Mouse (Mus musculus) embryonic facial prominence, embryonic 14.5 days (tissue): ENCODE data around the gene Gm9508. TPM values are rescaled to one million over a fixed set of nuclear protein-coding genes. Genes with fewer than 3 reads are reported as not detected.

Experiments used
- ATAC-seq: fragments of 200-750 bp; cut with Nextera tagmentation; 2 replicates; pipeline ENCODE4 v1.8.0; 2017; ENCODE audit warnings: low read depth, moderate number of reproducible peaks, moderate TSS enrichment
- DNase-seq: peaks from one replicate; pipeline ENCODE4 v3.0.0-alpha.2; 2015; ENCODE audit warnings: low spot score
- H3K27ac ChIP-seq: fragments of 300-500 bp; sonication (generic); replicated peaks from 2 replicates; pipeline ENCODE4 v1.5.1; 2014; ENCODE audit warnings: low read depth, mild to moderate bottlenecking, low read length, moderate library complexity
- H3K27me3 ChIP-seq: fragments of 300-500 bp; sonication (generic); replicated peaks from 2 replicates; pipeline ENCODE4 v1.6.1; 2014; ENCODE audit warnings: low read length; ENCODE audit not compliant: control insufficient read depth, insufficient read depth
- H3K36me3 ChIP-seq: fragments of 300-500 bp; sonication (generic); 2 replicates; pipeline ENCODE4 v1.6.1; 2014; ENCODE audit warnings: low read length, mixed read lengths; ENCODE audit not compliant: control insufficient read depth, insufficient read depth
- H3K4me1 ChIP-seq: fragments of 300-500 bp; sonication (generic); 2 replicates; pipeline ENCODE4 v1.6.1; 2014; ENCODE audit warnings: antibody characterized with exemption, low read length; ENCODE audit not compliant: control insufficient read depth, insufficient read depth
- H3K4me2 ChIP-seq: fragments of 300-500 bp; sonication (generic); 2 replicates; pipeline ENCODE4 v1.6.1; 2014; ENCODE audit warnings: low read depth, mild to moderate bottlenecking, low read length, moderate library complexity, mixed read lengths
- H3K4me3 ChIP-seq: fragments of 300-500 bp; sonication (generic); 2 replicates; pipeline ENCODE4 v1.5.1; 2014; ENCODE audit warnings: low read depth, mild to moderate bottlenecking, low read length
- H3K9ac ChIP-seq: fragments of 300-500 bp; sonication (generic); 2 replicates; pipeline ENCODE4 v1.6.1; 2014; ENCODE audit warnings: low read depth, mild to moderate bottlenecking, low read length, moderate library complexity, mixed read lengths
- H3K9me3 ChIP-seq: fragments of 300-500 bp; sonication (generic); 2 replicates; pipeline ENCODE4 v1.6.1; 2016; ENCODE audit warnings: low read length; ENCODE audit not compliant: control insufficient read depth
- WGBS: fragments of 180-500 bp; shearing (Covaris S2); extraction: QIAGEN DNeasy Blood & Tissue Kit; methylation state at CpG from one replicate; pipeline ENCODE4 v1.1.7; 2014; 5-methylcytosine and 5-hydroxymethylcytosine counted together
- polyA plus RNA-seq: library from polyadenylated mRNA; unstranded; fragments of >200 nt; fragmentation: Nextera tagmentation; extraction: Ambion mirVana; gene quantifications from 2 replicates; pipeline ENCODE4 v1.2.1, GENCODE M21; 2014

Gm9508 gene
- polyA plus RNA-seq, 1 experiment from 2014 or later, result not detected

DNA sequence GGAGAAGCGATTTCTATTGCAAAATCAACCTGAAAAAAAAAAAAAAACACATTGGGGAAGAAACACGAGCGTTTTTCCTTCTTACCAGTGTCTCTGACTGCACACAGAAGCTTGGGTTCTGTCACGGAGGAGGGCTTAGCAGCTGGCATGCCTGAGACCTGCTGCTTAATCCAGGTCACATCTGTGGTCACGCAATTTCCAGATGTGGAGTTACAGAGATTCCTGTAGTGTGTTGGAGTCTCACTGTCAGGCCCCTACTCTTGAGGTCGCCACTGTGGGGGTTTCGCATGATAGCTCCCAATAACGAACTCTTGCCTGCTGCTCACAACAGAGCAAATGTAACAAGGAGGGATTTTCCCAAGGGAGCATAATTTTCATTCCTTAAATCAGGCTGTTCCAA lies 12.9 kb downstream of the Gm9508 start:
- H3K9ac ChIP-seq, result no peak overlapping the region
- H3K36me3 ChIP-seq, result no peaks in the 10 kb centered on the region
- WGBS, result 15% methylated on average over 8 of the region's 8 CpGs
- no peaks in the 10 kb centered on the region for H3K9me3 ChIP-seq
- DNase-seq (peak; percentile 37), ATAC-seq (no peak)
- peaks cover 31% of the 10 kb centered on the region for H3K27me3 ChIP-seq
- H3K4me2 ChIP-seq, result no peak overlapping the region
- H3K4me3 ChIP-seq, result no peak overlapping the region
- no peaks in the 10 kb centered on the region for H3K4me1 ChIP-seq
- no peak overlapping the region for H3K27ac ChIP-seq

- Histone ChIP-seq H3K27me3 (peaks cover 41% of the 10 kb centered on the region), H3K4me3 (no peak overlapping the region), H3K4me1 (peaks cover 4% of the 10 kb centered on the region; the same call in 1 of the 2 replicates), H3K27ac (no peak overlapping the region), H3K9ac (no peak overlapping the region), H3K4me2 (no peak overlapping the region), H3K36me3 (no peaks in the 10 kb centered on the region), H3K9me3 (no peaks in the 10 kb centered on the region)
- ATAC-seq (no peak), DNase-seq (no peak)
- 67% methylated on average over 7 of the region's 7 CpGs for WGBS
Observed at GRCm38 (mm10) chr10:77682994-77683393, 14.0 kb downstream of the Gm9508 start.

GRCm38 (mm10) chr10:77677562-77677961 lies 19.5 kb downstream of the Gm9508 start:
- ATAC-seq, result peak; percentile 53; the same call in 1 of the 2 replicates
- no peak overlapping the region for H3K27ac ChIP-seq
- H3K4me1 ChIP-seq, result peaks cover 11% of the 10 kb centered on the region
- H3K27me3 ChIP-seq, result peaks cover 25% of the 10 kb centered on the region
- no peaks in the 10 kb centered on the region for H3K36me3 ChIP-seq
- H3K4me3 ChIP-seq, result peak overlapping the region; percentile 36
- peak overlapping the region; percentile 67 for H3K4me2 ChIP-seq
- 0% methylated on average over 22 of the region's 35 CpGs for WGBS
- DNase-seq, result peak; percentile 51
- peak overlapping the region; percentile 32; the same call in 1 of the 2 replicates for H3K9ac ChIP-seq
- H3K9me3 ChIP-seq, result no peaks in the 10 kb centered on the region

DNA sequence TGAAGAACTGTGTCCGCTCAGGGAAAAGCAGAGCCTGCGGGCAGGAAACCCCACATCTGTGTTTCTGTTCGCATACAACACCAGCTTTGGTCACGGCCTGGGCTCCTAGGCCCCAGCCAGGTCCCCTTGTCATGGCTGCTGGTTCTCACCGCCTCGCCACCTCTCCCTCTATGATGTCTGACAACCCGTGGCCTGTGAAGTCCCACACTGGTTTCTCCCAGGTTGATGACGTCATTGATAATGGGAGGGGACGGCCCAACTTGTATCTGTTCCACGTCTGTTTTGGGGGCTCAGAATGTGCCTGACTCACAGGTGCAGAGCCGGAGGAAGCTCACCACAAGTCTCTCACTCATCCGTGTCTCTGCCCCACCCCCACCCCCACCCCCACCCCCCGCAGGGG lies 23.3 kb downstream of the Gm9508 start:
- Histone ChIP-seq H3K4me1 (peaks cover 11% of the 10 kb centered on the region), H3K9ac (no peak overlapping the region), H3K27me3 (peaks cover 21% of the 10 kb centered on the region), H3K27ac (no peak overlapping the region), H3K36me3 (no peaks in the 10 kb centered on the region), H3K9me3 (no peaks in the 10 kb centered on the region), H3K4me2 (no peak overlapping the region), H3K4me3 (no peak overlapping the region)
- 45% methylated on average over 13 of the region's 13 CpGs for WGBS
- DNase-seq, result no peak
- no peak for ATAC-seq

GRCm38 (mm10) chr10:77671519-77671918 lies 25.5 kb downstream of the Gm9508 start:
- 76% methylated on average over 4 of the region's 4 CpGs for WGBS
- no peak for ATAC-seq

GRCm38 (mm10) chr10:77670710-77671109 lies 26.3 kb downstream of the Gm9508 start:
- H3K4me2 ChIP-seq, result no peak overlapping the region
- ATAC-seq (no peak), DNase-seq (no peak)
- H3K4me3 ChIP-seq, result no peak overlapping the region
- no peaks in the 10 kb centered on the region for H3K36me3 ChIP-seq
- peaks cover 4% of the 10 kb centered on the region; the same call in 1 of the 2 replicates for H3K27me3 ChIP-seq
- H3K9ac ChIP-seq, result no peak overlapping the region
- 60% methylated on average over 4 of the region's 4 CpGs for WGBS
- H3K27ac ChIP-seq, result no peak overlapping the region
- H3K4me1 ChIP-seq, result no peaks in the 10 kb centered on the region
- H3K9me3 ChIP-seq, result no peaks in the 10 kb centered on the region

More at GRCm38 (mm10) chr10:77671519-77671918, 25.5 kb downstream of the Gm9508 start:
- H3K36me3 ChIP-seq, result no peaks in the 10 kb centered on the region
- no peak overlapping the region for H3K27ac ChIP-seq
- no peak overlapping the region for H3K9ac ChIP-seq
- no peak overlapping the region for H3K4me3 ChIP-seq
- no peaks in the 10 kb centered on the region for H3K9me3 ChIP-seq
- no peak overlapping the region for H3K4me2 ChIP-seq
- peaks cover 4% of the 10 kb centered on the region; the same call in 1 of the 2 replicates for H3K27me3 ChIP-seq
- H3K4me1 ChIP-seq, result no peaks in the 10 kb centered on the region
- no peak for DNase-seq

DNA sequence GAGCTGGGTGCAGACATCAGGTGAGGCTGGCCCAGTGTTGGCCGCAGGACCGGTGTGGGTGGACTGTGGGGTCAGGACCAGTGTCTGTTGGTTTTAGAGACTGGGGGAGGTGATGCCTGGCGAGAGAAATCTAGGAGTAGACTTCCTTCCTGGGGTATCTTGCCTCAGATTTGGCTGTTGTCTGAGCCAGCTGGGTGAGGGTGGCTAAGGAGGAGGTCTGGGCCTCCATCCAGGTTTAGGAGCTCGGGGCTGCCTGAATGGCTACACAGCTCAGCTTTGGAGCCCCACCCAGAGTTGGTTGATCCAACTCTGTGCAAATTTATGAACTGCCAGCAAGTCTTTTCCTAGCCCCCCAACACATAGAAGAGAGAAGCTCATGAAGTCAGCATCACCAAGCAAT lies 29.6 kb downstream of the Gm9508 start:
- WGBS, result 73% methylated on average over 4 of the region's 4 CpGs
- Histone ChIP-seq H3K36me3 (no peaks in the 10 kb centered on the region), H3K27me3 (0 out of 2 replicates have a peak, but pooled peaks cover 4% of the 10 kb centered on the region), H3K9ac (no peak overlapping the region), H3K9me3 (no peaks in the 10 kb centered on the region), H3K27ac (no peak overlapping the region), H3K4me3 (no peak overlapping the region), H3K4me1 (no peaks in the 10 kb centered on the region), H3K4me2 (no peak overlapping the region)
- ATAC-seq (no peak), DNase-seq (no peak)

DNA sequence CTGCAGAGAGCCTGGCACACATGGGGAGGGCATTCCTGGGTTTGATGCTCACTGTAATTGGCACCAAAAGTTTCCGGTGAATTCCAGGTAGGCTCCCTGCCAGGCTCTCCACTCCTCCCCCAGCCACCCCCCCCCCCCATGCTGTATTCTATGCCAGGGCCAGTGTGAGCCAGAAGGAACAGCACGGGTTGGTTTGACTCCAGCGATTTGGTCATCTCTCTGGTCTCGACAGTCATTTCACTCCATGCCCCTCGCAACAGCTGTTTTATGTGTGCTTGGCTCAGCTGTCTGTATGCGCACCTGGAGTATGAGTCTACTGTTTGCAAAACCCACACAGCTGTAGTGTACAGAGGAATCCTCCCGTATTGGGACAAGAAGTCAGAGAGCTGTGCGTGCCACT lies 30.7 kb downstream of the Gm9508 start:
- no peak for DNase-seq
- H3K4me1 ChIP-seq, result no peaks in the 10 kb centered on the region
- H3K4me3 ChIP-seq, result no peak overlapping the region
- WGBS, result 62% methylated on average over 8 of the region's 8 CpGs
- 0 out of 2 replicates have a peak, but pooled peaks cover 4% of the 10 kb centered on the region for H3K27me3 ChIP-seq
- H3K27ac ChIP-seq, result no peak overlapping the region
- H3K4me2 ChIP-seq, result no peak overlapping the region
- no peak overlapping the region for H3K9ac ChIP-seq
- no peaks in the 10 kb centered on the region for H3K9me3 ChIP-seq
- no peak; the same call in 1 of the 2 replicates for ATAC-seq
- no peaks in the 10 kb centered on the region for H3K36me3 ChIP-seq

- Histone ChIP-seq H3K27me3 (0 out of 2 replicates have a peak, but pooled peaks cover 4% of the 10 kb centered on the region), H3K4me1 (no peaks in the 10 kb centered on the region), H3K4me2 (no peak overlapping the region), H3K27ac (no peak overlapping the region), H3K9ac (no peak overlapping the region), H3K4me3 (no peak overlapping the region), H3K9me3 (no peaks in the 10 kb centered on the region), H3K36me3 (no peaks in the 10 kb centered on the region)
- ATAC-seq (no peak), DNase-seq (no peak)
- 48% methylated on average over 43 of the region's 43 CpGs for WGBS
Observed at GRCm38 (mm10) chr10:77663949-77664665, 32.9 kb downstream of the Gm9508 start.
